Mouse (Mus musculus) liver, embryonic 13.5 days (tissue): Measurements from ENCODE around the gene Robo4. TPM values are rescaled to one million over a fixed set of nuclear protein-coding genes. Genes with fewer than 3 reads are reported as not detected.

Source experiments
- ATAC-seq: fragments of 200-750 bp; cut with Nextera tagmentation; 2 replicates; pipeline ENCODE4 v1.8.0; 2017; ENCODE audit warnings: low read depth, mild to moderate bottlenecking, moderate number of reproducible peaks, moderate library complexity
- DNase-seq: peaks from one replicate; pipeline ENCODE4 v3.0.0; 2022
- H3K27ac ChIP-seq: fragments of 300-500 bp; sonication (generic); 2 replicates; pipeline ENCODE4 v1.5.1; 2015; ENCODE audit warnings: moderate library complexity, mild to moderate bottlenecking, inconsistent platforms
- H3K27me3 ChIP-seq: fragments of 300-500 bp; sonication (generic); 2 replicates; pipeline ENCODE4 v1.6.1; 2015; ENCODE audit warnings: mild to moderate bottlenecking, inconsistent platforms
- H3K36me3 ChIP-seq: fragments of 300-500 bp; sonication (generic); 2 replicates; pipeline ENCODE4 v1.6.1; 2015; ENCODE audit warnings: mild to moderate bottlenecking, inconsistent platforms
- H3K4me1 ChIP-seq: fragments of 300-500 bp; sonication (generic); replicated peaks from 2 replicates; pipeline ENCODE4 v1.6.1; 2015; ENCODE audit warnings: inconsistent platforms
- H3K4me2 ChIP-seq: fragments of 300-500 bp; sonication (generic); 2 replicates; pipeline ENCODE4 v1.6.1; 2015; ENCODE audit warnings: inconsistent platforms, mild to moderate bottlenecking, moderate library complexity
- H3K4me3 ChIP-seq: fragments of 300-500 bp; sonication (generic); replicated peaks from 2 replicates; pipeline ENCODE4 v1.5.1; 2015; ENCODE audit warnings: mild to moderate bottlenecking, inconsistent platforms
- H3K9ac ChIP-seq: fragments of 300-500 bp; sonication (generic); 2 replicates; pipeline ENCODE4 v1.6.1; 2015; ENCODE audit warnings: mild to moderate bottlenecking, inconsistent platforms
- H3K9me3 ChIP-seq: fragments of 300-500 bp; sonication (generic); replicated peaks from 2 replicates; pipeline ENCODE4 v1.6.1; 2016; ENCODE audit warnings: inconsistent platforms
- WGBS: fragments of 180-500 bp; shearing (Covaris S2); methylation state at CpG from one replicate; pipeline ENCODE4 v1.1.7; 2015; ENCODE audit not compliant: insufficient replicate concordance; 5-methylcytosine and 5-hydroxymethylcytosine counted together
- polyA plus RNA-seq: library from polyadenylated mRNA; unstranded; fragments of >200 nt; fragmentation: Nextera tagmentation; extraction: Ambion mirVana; gene quantifications from 2 replicates; pipeline ENCODE4 v1.2.1, GENCODE M21; 2015

Robo4 gene
- polyA plus RNA-seq, 1 experiment from 2014 or later, result 2.0 TPM

DNA sequence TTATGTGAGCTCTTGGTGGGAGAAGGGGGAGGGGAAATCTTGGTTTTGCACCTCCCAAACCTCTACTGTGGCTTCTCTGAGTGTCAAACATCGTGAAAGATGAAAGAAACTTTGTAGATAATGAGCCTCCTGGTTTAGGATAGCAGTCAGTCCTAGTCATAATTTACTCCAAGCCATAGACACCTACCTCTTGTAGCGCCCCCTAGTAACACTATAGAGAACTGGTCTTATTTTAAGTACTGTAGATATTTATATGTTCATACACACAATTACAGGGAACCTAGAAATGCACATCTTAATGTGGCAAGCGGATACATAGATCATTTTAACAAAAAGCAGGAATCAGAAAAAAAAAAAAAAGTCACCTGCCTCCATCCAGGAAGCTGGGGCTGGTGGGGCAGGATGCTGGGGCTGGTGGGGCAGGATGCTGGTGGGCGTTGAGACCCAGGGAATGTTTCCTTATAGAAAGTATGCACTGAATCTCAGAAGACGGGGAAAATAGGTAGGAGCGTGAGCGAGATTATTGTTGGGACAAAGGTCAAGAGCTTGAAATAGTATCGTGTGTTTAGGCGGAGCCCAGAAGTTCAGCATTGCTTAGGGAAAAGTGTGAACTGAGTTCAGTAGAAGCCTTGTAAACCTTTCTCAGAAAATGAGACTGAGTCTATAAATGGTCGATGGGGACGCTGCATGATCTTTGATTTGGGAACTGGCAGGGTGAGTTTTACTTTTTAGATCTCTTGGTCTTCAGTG, 33.4 kb upstream of the Robo4 start:
- Histone ChIP-seq H3K4me1 (no peaks in the 10 kb centered on the region), H3K4me2 (no peak overlapping the region), H3K9me3 (no peaks in the 10 kb centered on the region), H3K9ac (no peak overlapping the region), H3K36me3 (no peaks in the 10 kb centered on the region), H3K27me3 (no peaks in the 10 kb centered on the region), H3K4me3 (no peak overlapping the region), H3K27ac (no peak overlapping the region)
- no peak for ATAC-seq
- 64% methylated on average over 11 of the region's 11 CpGs for WGBS
- DNase-seq, result no peak

DNA sequence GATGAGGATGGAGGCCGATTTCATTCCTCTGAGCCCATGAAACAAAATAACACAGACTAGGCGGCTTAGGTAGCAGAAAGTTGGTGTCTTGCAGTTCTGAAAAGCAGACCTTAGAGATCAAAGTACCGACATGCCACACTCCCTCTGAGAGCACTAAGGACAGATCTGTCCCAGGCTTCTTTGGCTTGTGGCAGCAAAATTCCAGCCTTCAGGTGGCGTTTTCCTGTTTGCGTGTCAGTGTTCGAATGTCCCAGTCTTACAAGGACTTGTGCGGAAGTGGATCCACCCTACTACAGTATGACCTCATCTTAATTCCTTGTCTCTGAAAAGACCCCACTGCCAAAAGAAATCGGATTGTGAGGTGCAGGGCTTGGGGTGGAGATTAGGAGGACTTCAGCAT, 32.8 kb upstream of the Robo4 start:
- H3K4me1 ChIP-seq, result no peaks in the 10 kb centered on the region
- ATAC-seq (no peak), DNase-seq (no peak)
- H3K27ac ChIP-seq, result no peak overlapping the region
- H3K4me2 ChIP-seq, result no peak overlapping the region
- no peaks in the 10 kb centered on the region for H3K27me3 ChIP-seq
- H3K9me3 ChIP-seq, result no peaks in the 10 kb centered on the region
- no peak overlapping the region for H3K9ac ChIP-seq
- no peaks in the 10 kb centered on the region for H3K36me3 ChIP-seq
- no peak overlapping the region for H3K4me3 ChIP-seq
- WGBS, result 59% methylated on average over 8 of the region's 8 CpGs

DNA sequence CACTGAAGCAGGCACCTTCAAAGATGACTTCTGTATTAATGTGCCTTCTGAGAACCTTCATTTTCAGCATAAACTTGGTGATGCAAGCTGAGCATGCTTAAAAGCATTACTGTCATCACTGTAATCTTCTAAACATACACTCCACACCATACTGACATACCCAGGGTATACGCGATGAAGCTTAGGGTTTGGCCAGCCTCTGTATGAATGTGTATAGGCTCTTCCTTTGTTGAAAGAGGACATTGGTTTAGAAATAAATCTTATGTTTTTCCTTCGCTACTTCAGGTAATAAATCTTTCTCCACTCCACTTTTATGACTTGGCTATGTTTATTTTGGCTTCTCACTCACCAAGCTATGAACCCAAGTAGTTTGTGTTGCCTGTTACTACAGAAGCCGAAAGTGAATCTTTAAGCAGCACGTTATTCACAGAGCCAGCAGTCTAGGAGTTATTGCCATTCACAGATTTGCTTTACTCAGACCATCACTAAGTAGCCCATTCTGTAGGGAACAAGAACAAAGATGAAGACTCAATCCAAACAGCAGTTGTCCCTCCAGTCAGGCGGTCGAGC, 30.4 kb upstream of the Robo4 start:
- no peaks in the 10 kb centered on the region for H3K27me3 ChIP-seq
- no peak overlapping the region for H3K4me2 ChIP-seq
- ATAC-seq (no peak), DNase-seq (no peak)
- no peaks in the 10 kb centered on the region for H3K4me1 ChIP-seq
- no peaks in the 10 kb centered on the region for H3K36me3 ChIP-seq
- H3K9me3 ChIP-seq, result no peaks in the 10 kb centered on the region
- no peak overlapping the region for H3K27ac ChIP-seq
- H3K9ac ChIP-seq, result no peak overlapping the region
- H3K4me3 ChIP-seq, result no peak overlapping the region
- WGBS, result 71% methylated on average over 7 of the region's 7 CpGs

DNA sequence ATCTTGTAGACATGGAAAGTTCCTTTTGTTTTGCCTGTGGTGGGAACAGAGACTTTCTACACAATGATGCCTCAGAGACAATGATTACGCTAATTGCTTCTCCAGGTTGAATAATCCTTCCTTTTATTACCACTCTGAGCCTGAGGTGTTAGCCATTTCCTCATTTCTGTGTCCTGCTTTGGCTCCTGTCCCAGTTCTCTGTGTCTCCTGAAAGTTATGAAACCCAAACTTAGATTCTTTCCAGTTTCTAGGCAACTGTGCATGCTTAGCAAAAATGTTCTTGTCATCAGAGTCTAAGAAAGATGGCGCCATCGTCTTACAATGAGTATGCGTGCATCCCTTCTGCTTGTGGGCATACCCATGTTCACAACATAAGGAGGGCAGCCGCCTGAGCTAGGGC, 26.0 kb upstream of the Robo4 start:
- no peak overlapping the region for H3K27ac ChIP-seq
- no peaks in the 10 kb centered on the region for H3K27me3 ChIP-seq

DNA sequence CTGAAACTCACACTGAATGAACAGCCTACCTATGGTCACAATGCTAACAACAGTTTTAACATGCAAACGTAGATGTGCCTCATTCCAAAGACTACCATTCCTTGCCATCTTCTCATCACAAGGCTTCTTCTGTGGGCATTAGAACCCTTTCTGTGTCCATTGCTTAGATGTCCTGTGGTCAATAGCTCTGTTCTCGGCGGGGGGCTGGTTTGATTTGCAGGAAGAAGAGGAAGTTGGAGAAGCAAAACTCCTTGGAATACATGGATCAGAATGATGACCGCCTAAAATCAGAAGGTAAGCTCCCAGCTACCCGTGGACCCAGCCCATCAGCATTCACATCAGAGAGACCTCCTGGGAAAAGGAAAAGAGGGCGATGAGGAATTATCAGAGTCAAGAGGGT, 18.5 kb upstream of the Robo4 start:
- Histone ChIP-seq H3K36me3 (no peaks in the 10 kb centered on the region), H3K27ac (no peak overlapping the region), H3K9ac (no peak overlapping the region), H3K27me3 (peaks cover 40% of the 10 kb centered on the region), H3K4me3 (no peak overlapping the region), H3K9me3 (no peaks in the 10 kb centered on the region), H3K4me1 (no peaks in the 10 kb centered on the region), H3K4me2 (no peak overlapping the region)
- ATAC-seq (no peak), DNase-seq (no peak)
- WGBS, result 60% methylated on average over 6 of the region's 6 CpGs

More for the DNA sequence above, 26.0 kb upstream of the Robo4 start:
- 82% methylated on average over 5 of the region's 5 CpGs for WGBS
- no peaks in the 10 kb centered on the region for H3K9me3 ChIP-seq
- no peaks in the 10 kb centered on the region for H3K4me1 ChIP-seq
- H3K4me3 ChIP-seq, result no peak overlapping the region
- no peak overlapping the region for H3K4me2 ChIP-seq
- no peak overlapping the region for H3K9ac ChIP-seq
- H3K36me3 ChIP-seq, result no peaks in the 10 kb centered on the region
- ATAC-seq (no peak), DNase-seq (no peak)

DNA sequence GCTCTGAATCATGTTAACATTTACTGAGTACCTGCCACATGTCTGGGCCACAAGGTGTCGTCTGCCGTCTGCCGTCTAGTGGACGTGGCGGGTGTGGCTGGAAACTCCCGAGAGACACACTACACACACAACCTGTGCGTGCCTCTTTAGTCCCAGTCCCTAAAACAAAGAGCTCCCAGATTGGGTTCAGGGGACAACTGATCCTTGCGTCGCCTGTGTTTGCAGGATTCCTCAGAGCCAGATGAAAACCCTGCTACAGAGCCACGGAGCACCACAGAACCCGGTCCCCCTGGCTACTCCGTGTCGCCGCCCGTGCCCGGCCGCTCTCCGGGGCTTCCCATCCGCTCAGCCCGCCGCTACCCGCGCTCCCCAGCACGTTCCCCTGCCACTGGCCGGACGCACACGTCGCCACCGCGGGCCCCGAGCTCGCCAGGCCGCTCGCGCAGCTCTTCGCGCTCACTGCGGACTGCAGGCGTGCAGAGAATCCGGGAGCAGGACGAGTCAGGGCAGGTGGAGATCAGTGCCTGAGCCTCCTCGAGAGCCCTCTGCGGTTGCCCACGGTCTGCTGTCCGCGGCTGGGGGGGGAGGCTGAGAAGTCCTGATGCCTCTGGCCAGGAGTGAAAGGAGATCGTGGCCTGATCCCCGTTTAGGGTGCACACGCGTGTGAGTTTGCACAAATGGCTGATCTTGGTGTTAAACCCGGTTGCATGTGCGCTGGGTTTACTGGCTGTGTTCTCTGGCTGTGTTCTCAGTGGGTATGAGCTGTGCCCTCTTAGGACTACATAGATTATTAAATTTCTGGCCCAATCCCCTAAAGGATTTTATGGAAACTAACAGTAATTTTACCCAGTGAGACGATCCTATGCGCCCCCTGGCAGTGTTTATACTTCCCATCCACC, 17.2 kb upstream of the Robo4 start:
- Histone ChIP-seq H3K4me2 (peak overlapping the region; percentile 57), H3K4me1 (no peaks in the 10 kb centered on the region), H3K4me3 (peak overlapping the region; percentile 40), H3K27ac (no peak overlapping the region), H3K27me3 (peaks cover 40% of the 10 kb centered on the region), H3K9ac (peak overlapping the region; percentile 41; the same call in 1 of the 2 replicates), H3K9me3 (no peaks in the 10 kb centered on the region), H3K36me3 (no peaks in the 10 kb centered on the region)
- WGBS, result 7% methylated on average over 54 of the region's 54 CpGs
- ATAC-seq, result peak; percentile 57; the same call in 1 of the 2 replicates
- no peak for DNase-seq

DNA sequence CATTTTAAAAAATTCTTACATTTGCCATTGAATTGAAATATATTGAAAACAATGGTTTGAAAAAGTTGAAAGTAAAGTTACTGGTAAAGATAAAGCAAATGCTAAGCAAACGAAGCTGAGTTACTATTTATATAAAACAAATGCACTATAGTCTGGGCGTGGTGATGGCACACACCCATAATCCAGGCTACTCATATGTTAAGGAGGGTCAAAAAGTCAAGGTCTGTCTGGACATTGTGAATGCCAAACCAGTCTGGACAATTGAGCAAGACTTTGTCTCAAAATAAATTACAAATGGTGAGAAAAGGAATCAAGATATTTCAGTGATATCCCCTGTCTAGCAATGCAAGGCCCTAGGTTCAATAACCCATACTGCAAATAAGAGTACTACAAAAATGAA, 10.8 kb upstream of the Robo4 start:
- no peaks in the 10 kb centered on the region for H3K36me3 ChIP-seq
- H3K4me3 ChIP-seq, result no peak overlapping the region
- no peaks in the 10 kb centered on the region for H3K9me3 ChIP-seq
- H3K9ac ChIP-seq, result no peak overlapping the region
- ATAC-seq, result no peak
- 52% methylated on average over 2 of the region's 2 CpGs for WGBS
- DNase-seq, result no peak
- no peak overlapping the region for H3K27ac ChIP-seq
- H3K4me1 ChIP-seq, result no peaks in the 10 kb centered on the region
- H3K27me3 ChIP-seq, result peaks cover 5% of the 10 kb centered on the region
- no peak overlapping the region for H3K4me2 ChIP-seq

DNA sequence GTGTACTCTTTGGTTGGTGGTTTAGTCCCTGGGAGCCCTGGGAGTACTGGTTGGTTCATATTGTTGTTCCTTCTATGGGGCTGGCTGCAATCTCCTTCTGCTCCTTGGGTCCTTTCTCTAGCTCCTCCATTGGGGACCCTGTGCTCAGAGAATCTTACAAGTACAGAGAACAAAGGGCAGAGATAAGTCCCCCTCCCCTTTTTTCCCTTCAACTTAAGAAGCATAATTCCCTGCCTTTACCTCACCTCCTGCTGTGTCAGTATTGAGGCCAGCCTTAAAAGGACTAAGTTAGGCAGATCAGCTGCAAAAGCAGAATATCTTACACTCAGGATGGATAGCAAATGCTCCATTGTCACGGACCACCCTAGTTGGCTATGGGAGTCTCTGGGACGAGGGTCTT, 9.6 kb upstream of the Robo4 start:
- Histone ChIP-seq H3K4me2 (no peak overlapping the region), H3K9ac (no peak overlapping the region), H3K36me3 (no peaks in the 10 kb centered on the region), H3K27ac (no peak overlapping the region), H3K9me3 (no peaks in the 10 kb centered on the region), H3K4me1 (no peaks in the 10 kb centered on the region), H3K27me3 (peaks cover 2% of the 10 kb centered on the region; the same call in 1 of the 2 replicates), H3K4me3 (no peak overlapping the region)
- ATAC-seq (no peak), DNase-seq (no peak)
- WGBS, result 67% methylated on average over 2 of the region's 2 CpGs

DNA sequence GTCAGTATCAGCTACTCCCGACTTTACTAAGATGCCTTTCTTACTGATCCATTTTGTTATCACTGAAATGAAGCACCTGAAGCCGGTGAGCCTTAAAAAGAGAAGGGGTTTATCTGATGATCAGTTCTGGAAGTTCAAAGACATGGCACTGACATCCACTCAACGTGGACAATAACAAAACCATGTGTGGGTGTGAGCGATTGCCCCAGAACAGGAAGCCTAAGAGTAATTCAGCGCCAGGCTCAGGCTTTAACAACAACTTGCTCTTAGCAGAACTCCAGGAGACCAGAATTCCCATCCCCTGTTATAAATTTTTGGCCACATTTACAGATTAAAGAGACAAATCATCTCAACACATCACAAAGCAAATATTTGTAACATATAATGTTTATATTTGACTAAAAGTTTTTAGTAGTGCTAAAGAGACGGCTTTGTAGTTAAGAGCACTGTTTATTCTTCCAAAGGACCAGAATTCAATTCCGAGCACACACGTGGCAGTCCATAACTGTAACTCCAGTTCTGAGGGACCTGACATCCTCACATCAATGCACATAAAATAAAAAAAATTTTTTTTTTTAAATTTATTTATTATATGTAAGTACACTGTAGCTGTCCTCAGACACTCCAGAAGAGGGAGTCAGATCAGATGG, 8.1 kb upstream of the Robo4 start:
- WGBS, result 58% methylated on average over 8 of the region's 8 CpGs
- no peak overlapping the region for H3K9ac ChIP-seq
- no peak overlapping the region for H3K4me2 ChIP-seq
- H3K27ac ChIP-seq, result no peak overlapping the region
- H3K9me3 ChIP-seq, result no peaks in the 10 kb centered on the region
- no peaks in the 10 kb centered on the region for H3K36me3 ChIP-seq
- no peaks in the 10 kb centered on the region; the same call in 1 of the 2 replicates for H3K27me3 ChIP-seq
- ATAC-seq, result no peak
- no peak overlapping the region for H3K4me3 ChIP-seq
- H3K4me1 ChIP-seq, result no peaks in the 10 kb centered on the region
- no peak for DNase-seq

DNA sequence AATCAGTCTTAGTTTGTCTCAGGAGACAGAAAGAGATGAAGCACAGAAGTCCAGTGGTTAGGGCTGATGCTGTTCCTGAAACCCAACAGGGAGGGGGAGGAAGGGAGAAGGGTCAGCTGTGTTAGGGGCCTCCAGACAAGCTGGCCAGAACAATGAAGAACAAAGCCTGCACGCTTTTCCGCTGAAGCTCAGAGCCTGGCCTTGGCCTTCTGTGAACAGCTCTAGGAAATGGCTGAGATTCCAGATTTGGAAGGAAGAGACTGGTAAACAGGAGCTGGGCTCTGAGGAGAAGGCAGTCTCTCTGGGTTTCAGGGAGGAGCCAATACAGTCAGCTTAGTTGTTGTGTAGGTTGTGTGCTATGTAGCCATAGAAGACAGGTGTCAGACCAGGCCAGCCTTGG, 1.1 kb upstream of the Robo4 start:
- ATAC-seq, result peak; percentile 41; the same call in 1 of the 2 replicates
- no peaks in the 10 kb centered on the region; the same call in 1 of the 2 replicates for H3K27me3 ChIP-seq
- H3K4me1 ChIP-seq, result no peaks in the 10 kb centered on the region
- no peak overlapping the region for H3K9ac ChIP-seq
- H3K4me2 ChIP-seq, result no peak overlapping the region
- no peak for DNase-seq
- H3K36me3 ChIP-seq, result no peaks in the 10 kb centered on the region
- H3K27ac ChIP-seq, result no peak overlapping the region
- H3K9me3 ChIP-seq, result no peaks in the 10 kb centered on the region
- 67% methylated on average over 2 of the region's 2 CpGs for WGBS
- no peak overlapping the region for H3K4me3 ChIP-seq

DNA sequence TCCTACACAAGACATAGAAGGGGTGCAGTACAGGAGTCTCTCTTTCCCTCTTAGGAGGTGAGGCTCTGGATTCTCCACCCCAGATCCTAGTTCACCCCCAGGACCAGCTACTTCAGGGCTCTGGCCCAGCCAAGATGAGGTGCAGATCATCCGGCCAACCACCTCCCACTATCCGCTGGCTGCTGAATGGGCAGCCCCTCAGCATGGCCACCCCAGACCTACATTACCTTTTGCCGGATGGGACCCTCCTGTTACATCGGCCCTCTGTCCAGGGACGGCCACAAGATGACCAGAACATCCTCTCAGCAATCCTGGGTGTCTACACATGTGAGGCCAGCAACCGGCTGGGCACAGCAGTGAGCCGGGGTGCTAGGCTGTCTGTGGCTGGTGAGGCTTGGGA, 804 bp downstream of the Robo4 start:
- Histone ChIP-seq H3K9me3 (no peaks in the 10 kb centered on the region), H3K4me2 (0 out of 2 replicates have a peak overlapping the region, but pooled peaks have one; percentile 4), H3K4me1 (no peaks in the 10 kb centered on the region), H3K27me3 (peaks cover under 1% of the 10 kb centered on the region; the same call in 1 of the 2 replicates), H3K36me3 (no peaks in the 10 kb centered on the region), H3K27ac (no peak overlapping the region), H3K9ac (no peak overlapping the region; the same call in 1 of the 2 replicates), H3K4me3 (no peak overlapping the region)
- ATAC-seq (no peak), DNase-seq (no peak)
- WGBS, result 68% methylated on average over 7 of the region's 7 CpGs
